Mouse (Mus musculus) thymus, adult 2 months (tissue): ENCODE data around the gene Gm10570. TPM values are rescaled to one million over a fixed set of nuclear protein-coding genes. Genes with fewer than 3 reads are reported as not detected.

ENCODE experiments used
- DNase-seq: peaks from one replicate; pipeline ENCODE4 v3.0.0; 2021
- H3K27ac ChIP-seq: fragments of 200-500 bp; 2 replicates; pipeline ENCODE4 v1.5.1; 2012; ENCODE audit warnings: low read length, control low read depth; ENCODE audit not compliant: control insufficient read depth, insufficient read depth
- H3K27me3 ChIP-seq: fragments of 200-500 bp; 2 replicates; pipeline ENCODE4 v1.6.1; 2012; ENCODE audit warnings: mild to moderate bottlenecking, low read length, moderate library complexity, mixed read lengths; ENCODE audit not compliant: control insufficient read depth, insufficient read depth
- H3K36me3 ChIP-seq: fragments of 200-500 bp; 2 replicates; pipeline ENCODE4 v1.6.1; 2012; ENCODE audit warnings: mild to moderate bottlenecking, low read length, moderate library complexity; ENCODE audit not compliant: control insufficient read depth, insufficient read depth
- H3K4me1 ChIP-seq: fragments of 200-500 bp; replicated peaks from 2 replicates; pipeline ENCODE4 v1.6.1; 2012; ENCODE audit warnings: low read length; ENCODE audit not compliant: control insufficient read depth, insufficient read depth
- H3K4me3 ChIP-seq: fragments of 200-500 bp; 2 replicates; pipeline ENCODE4 v1.5.1; 2012; ENCODE audit warnings: mild to moderate bottlenecking, low read length, control low read depth, moderate library complexity; ENCODE audit not compliant: control insufficient read depth, insufficient read depth
- CTCF ChIP-seq: fragments of 200-500 bp; IDR thresholded peaks from 2 replicates; pipeline ENCODE4 v1.5.1; 2012; ENCODE audit warnings: mild to moderate bottlenecking, control low read depth, low read length, moderate library complexity, borderline replicate concordance; ENCODE audit not compliant: control insufficient read depth, poor library complexity, insufficient read depth; ENCODE audit errors: extremely low read depth
- POLR2A ChIP-seq: fragments of 200-500 bp; IDR thresholded peaks from 2 replicates; pipeline ENCODE4 v1.6.1; 2012; ENCODE audit warnings: mild to moderate bottlenecking, low read length, control low read depth, moderate library complexity; ENCODE audit not compliant: control insufficient read depth, poor library complexity, insufficient read depth; ENCODE audit errors: extremely low read depth
- WGBS: fragments of 180-500 bp; shearing (Covaris S2); methylation state at CpG from one replicate; pipeline ENCODE4 v1.1.7; 2018; 5-methylcytosine and 5-hydroxymethylcytosine counted together
- polyA plus RNA-seq: library from polyadenylated mRNA; depleted of rRNA; stranded (reverse); fragments of >200 nt; gene quantifications from 2 replicates; pipeline ENCODE4 v1.2.3, GENCODE M21; 2012

Gene Gm10570
- polyA plus RNA-seq, 1 experiment, result not detected

- Histone ChIP-seq H3K4me3 (no peak overlapping the region), H3K27me3 (no peaks in the 10 kb centered on the region), H3K36me3 (peaks cover 14% of the 10 kb centered on the region), H3K27ac (no peak overlapping the region), H3K4me1 (no peaks in the 10 kb centered on the region; the same call in 1 of the 2 replicates)
- no peak for DNase-seq
- 93% methylated on average over 7 of the region's 7 CpGs for WGBS
- TF ChIP-seq CTCF (no peak), POLR2A (no peak)
Measured at GRCm38 (mm10) chr4:130319564-130319963, 11.1 kb upstream of the Gm10570 start.

GRCm38 (mm10) chr4:130318122-130318521 lies 9.6 kb upstream of the Gm10570 start:
- no peaks in the 10 kb centered on the region for H3K27me3 ChIP-seq
- 95% methylated on average over 3 of the region's 3 CpGs for WGBS
- TF ChIP-seq POLR2A, result no peak
- TF ChIP-seq CTCF, result no peak
- H3K27ac ChIP-seq, result no peak overlapping the region
- peaks cover 8% of the 10 kb centered on the region; the same call in 1 of the 2 replicates for H3K36me3 ChIP-seq
- DNase-seq, result no peak
- no peak overlapping the region for H3K4me3 ChIP-seq
- H3K4me1 ChIP-seq, result no peaks in the 10 kb centered on the region; the same call in 1 of the 2 replicates

GRCm38 (mm10) chr4:130316691-130317090 lies 8.2 kb upstream of the Gm10570 start:
- DNase-seq, result no peak
- TF ChIP-seq CTCF (no peak), POLR2A (no peak)
- H3K27me3 ChIP-seq, result no peaks in the 10 kb centered on the region
- no peak overlapping the region for H3K27ac ChIP-seq
- no peak overlapping the region for H3K4me3 ChIP-seq
- 50% methylated on average over 10 of the region's 10 CpGs for WGBS
- H3K4me1 ChIP-seq, result no peaks in the 10 kb centered on the region; the same call in 1 of the 2 replicates
- H3K36me3 ChIP-seq, result 0 out of 2 replicates have a peak, but pooled peaks cover 2% of the 10 kb centered on the region

- Histone ChIP-seq H3K27ac (no peak overlapping the region), H3K27me3 (no peaks in the 10 kb centered on the region), H3K4me3 (no peak overlapping the region), H3K36me3 (no peaks in the 10 kb centered on the region), H3K4me1 (no peaks in the 10 kb centered on the region; the same call in 1 of the 2 replicates)
- TF ChIP-seq POLR2A (no peak), CTCF (no peak)
- DNase-seq, result no peak
- WGBS, result 93% methylated on average over 13 of the region's 13 CpGs
Measured at GRCm38 (mm10) chr4:130315771-130316527, 7.5 kb upstream of the Gm10570 start.

- Histone ChIP-seq H3K36me3 (no peaks in the 10 kb centered on the region), H3K27ac (no peak overlapping the region), H3K4me1 (peaks cover 3% of the 10 kb centered on the region; the same call in 1 of the 2 replicates), H3K4me3 (no peak overlapping the region), H3K27me3 (peaks cover 5% of the 10 kb centered on the region; the same call in 1 of the 2 replicates)
- TF ChIP-seq POLR2A (no peak), CTCF (no peak)
- over 99% methylated on average over 4 of the region's 4 CpGs for WGBS
- no peak for DNase-seq
Measured at GRCm38 (mm10) chr4:130313552-130313951, 5.1 kb upstream of the Gm10570 start.

GRCm38 (mm10) chr4:130312526-130312925 lies 4.1 kb upstream of the Gm10570 start:
- DNase-seq, result no peak
- Histone ChIP-seq H3K4me3 (no peak overlapping the region), H3K27me3 (peaks cover 14% of the 10 kb centered on the region), H3K27ac (no peak overlapping the region), H3K36me3 (no peaks in the 10 kb centered on the region), H3K4me1 (peaks cover 13% of the 10 kb centered on the region)
- TF ChIP-seq POLR2A (no peak), CTCF (no peak)
- WGBS, result 89% methylated on average over 3 of the region's 3 CpGs
